Mouse (Mus musculus) CH12.LX (cell line): ENCODE measurements around the gene Ldb2.

Source experiments
- CTCF ChIP-seq, 2 experiments: IDR thresholded peaks in 1 of 2; conservative IDR thresholded peaks in 1 of 2; 2 replicates each; pipeline ENCODE4 v1.5.1; 2011 to 2012; ENCODE audit warnings: low read depth in 2 of 2, low read length in 2 of 2, improper control_type of control experiment in 1 of 2, inconsistent platforms in 1 of 2, mild to moderate bottlenecking in 1 of 2, moderate library complexity in 1 of 2
- E2F4 ChIP-seq: IDR thresholded peaks from 2 replicates; pipeline ENCODE4 v1.6.1; 2011; ENCODE audit warnings: low read depth, low read length, improper control_type of control experiment; ENCODE audit not compliant: insufficient replicate concordance
- ELF1 ChIP-seq: IDR thresholded peaks from 2 replicates; pipeline ENCODE4 v1.6.1; 2014; ENCODE audit warnings: low read depth, mild to moderate bottlenecking, inconsistent platforms, low read length, improper control_type of control experiment
- EP300 ChIP-seq: IDR thresholded peaks from 2 replicates; pipeline ENCODE4 v1.6.1; 2011; ENCODE audit warnings: low read length, improper control_type of control experiment
- HCFC1 ChIP-seq: IDR thresholded peaks from 2 replicates; pipeline ENCODE4 v1.6.1; 2012; ENCODE audit warnings: low read depth, mild to moderate bottlenecking, inconsistent platforms, low read length, improper control_type of control experiment
- POLR2A ChIP-seq: IDR thresholded peaks from 2 replicates; pipeline ENCODE4 v1.6.1; 2011; ENCODE audit warnings: low read depth, mild to moderate bottlenecking, improper control_type of control experiment, low read length
- POLR2AphosphoS2 ChIP-seq: IDR thresholded peaks from 2 replicates; pipeline ENCODE4 v1.6.1; 2011; ENCODE audit warnings: low read depth, low read length, improper control_type of control experiment
- RAD21 ChIP-seq: IDR thresholded peaks from 2 replicates; pipeline ENCODE4 v1.6.1; 2011; ENCODE audit warnings: low read depth, mild to moderate bottlenecking, low read length, improper control_type of control experiment, moderate library complexity
- SIN3A ChIP-seq: IDR thresholded peaks from 2 replicates; pipeline ENCODE4 v1.6.1; 2012; ENCODE audit warnings: low read length, improper control_type of control experiment, inconsistent platforms
- SMC3 ChIP-seq: IDR thresholded peaks from 2 replicates; pipeline ENCODE4 v1.6.1; 2011; ENCODE audit warnings: low read depth, low read length, improper control_type of control experiment
- USF1 ChIP-seq: IDR thresholded peaks from 2 replicates; pipeline ENCODE4 v1.6.1; 2014; ENCODE audit warnings: low read depth, mild to moderate bottlenecking, inconsistent platforms, low read length, improper control_type of control experiment

DNA sequence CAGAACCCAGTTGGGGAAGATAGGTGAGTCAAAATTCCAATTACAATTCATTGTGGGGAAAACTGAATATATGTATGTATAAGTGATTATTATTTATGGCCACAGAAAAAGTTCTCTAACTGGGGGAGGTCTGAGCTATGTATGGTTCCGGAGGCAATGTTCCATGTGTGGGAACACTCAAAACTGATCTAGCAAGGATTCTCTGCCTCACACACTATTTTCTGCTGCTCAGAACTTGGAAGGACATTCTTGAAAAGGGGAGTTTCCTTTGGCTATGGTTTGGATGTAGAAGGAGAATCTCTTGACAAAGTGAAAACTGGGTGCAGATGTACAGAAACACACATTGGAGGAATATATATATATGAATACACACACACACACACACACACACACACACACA is 301.3 kb downstream of the Ldb2 start:
- TF ChIP-seq HCFC1 (no peak), CTCF (conservative IDR thresholded peaks at IDR 0.05 in 1 of 2, IDR thresholded peaks at IDR 0.05 in 1 of 2; ENCODE audit: low read depth in 2 of 2, low read length in 2 of 2) (no peak), USF1 (no peak), RAD21 (no peak), EP300 (no peak), POLR2A (no peak), POLR2AphosphoS2 (no peak), E2F4 (no peak), SMC3 (no peak), SIN3A (no peak), ELF1 (no peak)
